Mouse (Mus musculus): Measurements from ENCODE around the gene Gm9602. TPM values are rescaled to one million over a fixed set of nuclear protein-coding genes. Genes with fewer than 3 reads are reported as not detected.

Gene Gm9602
- not detected in 2 replicates for polyA plus RNA-seq (2012; rRNA removed; ENCODE audit: low replicate concordance)

DNA sequence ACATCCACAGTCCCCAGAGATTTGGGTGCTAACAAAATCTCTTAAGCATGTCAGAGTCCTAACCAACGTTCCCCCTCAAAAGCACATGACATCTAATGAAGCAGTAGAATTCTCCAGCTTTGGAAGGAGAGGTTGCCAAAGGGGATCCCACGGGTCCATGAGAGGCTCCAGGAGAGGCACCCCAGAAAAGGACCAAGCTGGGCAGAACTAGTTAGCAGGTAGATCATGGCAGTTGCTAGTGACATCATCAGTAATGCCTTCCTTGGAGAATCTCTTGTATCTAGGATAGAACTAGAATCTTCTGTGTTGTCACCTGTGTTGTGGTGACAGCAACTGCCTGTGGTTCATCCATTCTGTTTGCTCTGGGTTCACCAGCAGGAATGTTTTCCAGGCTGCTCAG is at the start of gene Gm9602:
Gene Gm9602, plus strand, starts transcription at position 301 of the 400 bp plus-strand sequence.

Other genes with a start within 250 kb of the Gm9602 start
- not detected in 2 replicates for gene Gm3047, start 220.9 kb upstream of the Gm9602 start, polyA plus RNA-seq (2012; rRNA removed; ENCODE audit: low replicate concordance)
- not detected in 2 replicates for gene Gm8159, start 144.0 kb upstream of the Gm9602 start, polyA plus RNA-seq (2012; rRNA removed; ENCODE audit: low replicate concordance)
- gene Gm3239, start 112.1 kb upstream of the Gm9602 start, polyA plus RNA-seq (2012; rRNA removed; ENCODE audit: low replicate concordance) = not detected in 2 replicates
- gene Gm7876, start 67.1 kb upstream of the Gm9602 start, polyA plus RNA-seq (2012; rRNA removed; ENCODE audit: low replicate concordance) = not detected in 2 replicates
- gene Gm3252, start 49.6 kb upstream of the Gm9602 start, polyA plus RNA-seq (2012; rRNA removed; ENCODE audit: low replicate concordance) = 0.66 TPM in 1 of 2 replicates, not detected in the other
- gene Gm3269, start 61.8 kb downstream of the Gm9602 start, polyA plus RNA-seq (2012; rRNA removed; ENCODE audit: low replicate concordance) = not detected in 2 replicates
- not detected in 2 replicates for gene Gm3264, start 79.2 kb downstream of the Gm9602 start, polyA plus RNA-seq (2012; rRNA removed; ENCODE audit: low replicate concordance)
- gene Gm3278, start 116.1 kb downstream of the Gm9602 start, polyA plus RNA-seq (2012; rRNA removed; ENCODE audit: low replicate concordance) = 0.09 TPM in 1 of 2 replicates, not detected in the other
- gene Gm8297, start 207.6 kb downstream of the Gm9602 start, polyA plus RNA-seq (2012; rRNA removed; ENCODE audit: low replicate concordance) = not detected in 2 replicates
- gene Gm3298, start 239.6 kb downstream of the Gm9602 start, polyA plus RNA-seq (2012; rRNA removed; ENCODE audit: low replicate concordance) = not detected in 2 replicates